Mouse (Mus musculus) hindbrain, embryonic 15.5 days (tissue): ENCODE measurements at regions not wholly inside any gene's neighbourhood (a gene's known extent, or its start where the extent isn't known, plus 50 kb on each side); places are given as distances from the start of the nearest gene placed in this dataset.

Source experiments
- ATAC-seq: fragments of 200-750 bp; cut with Nextera tagmentation; 2 replicates; pipeline ENCODE4 v1.8.0; 2017; ENCODE audit warnings: low read depth, moderate number of reproducible peaks, moderate TSS enrichment; ENCODE audit not compliant: low FRiP score
- H3K27ac ChIP-seq: fragments of 300-500 bp; sonication (generic); replicated peaks from 2 replicates; pipeline ENCODE4 v1.5.1; 2015; ENCODE audit warnings: mild to moderate bottlenecking, inconsistent platforms
- H3K27me3 ChIP-seq: fragments of 300-500 bp; sonication (generic); 2 replicates; pipeline ENCODE4 v1.6.1; 2015; ENCODE audit warnings: control low read depth, inconsistent platforms
- H3K36me3 ChIP-seq: fragments of 300-500 bp; sonication (generic); 2 replicates; pipeline ENCODE4 v1.6.1; 2015; ENCODE audit warnings: control low read depth, inconsistent platforms
- H3K4me1 ChIP-seq: fragments of 300-500 bp; sonication (generic); replicated peaks from 2 replicates; pipeline ENCODE4 v1.6.1; 2015; ENCODE audit warnings: control low read depth, inconsistent platforms
- H3K4me2 ChIP-seq: fragments of 300-500 bp; sonication (generic); 2 replicates; pipeline ENCODE4 v1.6.1; 2015; ENCODE audit warnings: moderate library complexity, mild to moderate bottlenecking, inconsistent platforms
- H3K4me3 ChIP-seq: fragments of 300-500 bp; sonication (generic); 2 replicates; pipeline ENCODE4 v1.5.1; 2015; ENCODE audit warnings: mild to moderate bottlenecking, inconsistent platforms
- H3K9ac ChIP-seq: fragments of 300-500 bp; sonication (generic); 2 replicates; pipeline ENCODE4 v1.6.1; 2015; ENCODE audit warnings: inconsistent platforms
- H3K9me3 ChIP-seq: fragments of 300-500 bp; sonication (generic); 2 replicates; pipeline ENCODE4 v1.6.1; 2016; ENCODE audit warnings: control low read depth, inconsistent platforms
- WGBS: fragments of 180-500 bp; shearing (Covaris S2); methylation state at CpG from one replicate; pipeline ENCODE4 v1.1.7; 2015; 5-methylcytosine and 5-hydroxymethylcytosine counted together

GRCm38 (mm10) chr12:28922236-28922635, 170.6 kb downstream of the Eipr1 start:
- H3K9me3 ChIP-seq: no peaks in the 10 kb centered on the region
- no peak for ATAC-seq
- no peaks in the 10 kb centered on the region for H3K27me3 ChIP-seq
- no peak overlapping the region for H3K9ac ChIP-seq
- H3K27ac ChIP-seq: no peak overlapping the region
- no peaks in the 10 kb centered on the region for H3K36me3 ChIP-seq
- H3K4me1 ChIP-seq: 0 out of 2 replicates have a peak, but pooled peaks cover 3% of the 10 kb centered on the region
- WGBS: 96% methylated on average over 2 of the region's 2 CpGs
- no peak overlapping the region for H3K4me3 ChIP-seq
- no peak overlapping the region for H3K4me2 ChIP-seq

- no peaks in the 10 kb centered on the region for H3K36me3 ChIP-seq
- no peak overlapping the region for H3K4me3 ChIP-seq
- 83% methylated on average over 4 of the region's 4 CpGs for WGBS
- no peak overlapping the region for H3K9ac ChIP-seq
- H3K27me3 ChIP-seq: no peaks in the 10 kb centered on the region
- ATAC-seq: no peak
- 0 out of 2 replicates have a peak, but pooled peaks cover 3% of the 10 kb centered on the region for H3K4me1 ChIP-seq
- H3K9me3 ChIP-seq: no peaks in the 10 kb centered on the region
- H3K4me2 ChIP-seq: no peak overlapping the region
- H3K27ac ChIP-seq: no peak overlapping the region
These were observed 173.6 kb downstream of the Eipr1 start for GRCm38 (mm10) chr12:28925206-28925605.

DNA sequence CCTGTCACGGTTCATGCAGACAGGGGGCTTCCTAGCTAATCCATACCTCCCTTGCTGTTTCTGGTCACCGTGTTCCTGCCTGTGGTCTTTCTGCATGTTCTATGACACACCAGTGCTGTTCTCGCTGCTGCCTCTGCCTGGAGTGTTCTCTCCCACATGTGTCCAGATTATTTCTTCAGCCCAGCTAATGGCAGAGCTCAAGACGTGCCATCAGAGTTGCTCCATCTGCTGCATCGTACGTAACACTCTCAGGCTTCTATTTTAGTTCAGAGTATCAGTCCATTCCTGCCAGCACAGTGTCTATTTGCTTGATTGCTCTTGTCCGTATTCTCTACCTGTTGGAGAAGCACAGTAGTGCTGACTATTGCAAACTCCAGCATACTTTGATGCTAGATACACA, 188.3 kb downstream of the Eipr1 start:
- H3K4me2 ChIP-seq: no peak overlapping the region
- H3K4me3 ChIP-seq: no peak overlapping the region
- H3K27ac ChIP-seq: no peak overlapping the region
- H3K27me3 ChIP-seq: no peaks in the 10 kb centered on the region
- H3K36me3 ChIP-seq: no peaks in the 10 kb centered on the region
- no peak overlapping the region for H3K9ac ChIP-seq
- WGBS: 89% methylated on average over 7 of the region's 7 CpGs
- no peaks in the 10 kb centered on the region for H3K4me1 ChIP-seq
- ATAC-seq: no peak
- H3K9me3 ChIP-seq: no peaks in the 10 kb centered on the region

DNA sequence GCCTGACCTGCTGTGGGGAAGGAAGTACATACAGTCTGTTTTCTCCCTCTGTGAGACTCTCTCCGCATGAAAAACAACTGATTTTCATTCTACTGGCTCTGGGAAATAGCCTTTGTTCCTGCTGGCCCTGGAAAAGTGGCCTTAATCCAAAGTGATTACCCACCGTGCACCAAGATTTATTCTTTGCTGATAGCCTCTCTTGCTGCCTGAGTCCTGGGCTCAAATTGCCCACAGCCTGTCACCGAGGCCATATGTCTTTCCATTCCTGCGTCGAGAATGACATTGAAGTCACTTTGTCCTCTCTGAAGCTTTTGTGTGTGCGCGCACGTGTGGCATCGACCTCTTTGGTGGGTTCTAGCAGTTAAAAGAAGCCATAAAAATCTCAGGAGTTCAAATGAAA, 197.3 kb downstream of the Eipr1 start:
- Histone ChIP-seq H3K9ac (no peak overlapping the region), H3K9me3 (no peaks in the 10 kb centered on the region), H3K4me3 (no peak overlapping the region), H3K4me1 (peaks cover 15% of the 10 kb centered on the region), H3K27me3 (no peaks in the 10 kb centered on the region), H3K27ac (peak overlapping the region; percentile 62), H3K36me3 (no peaks in the 10 kb centered on the region), H3K4me2 (no peak overlapping the region)
- WGBS: 22% methylated on average over 9 of the region's 9 CpGs
- no peak for ATAC-seq

DNA sequence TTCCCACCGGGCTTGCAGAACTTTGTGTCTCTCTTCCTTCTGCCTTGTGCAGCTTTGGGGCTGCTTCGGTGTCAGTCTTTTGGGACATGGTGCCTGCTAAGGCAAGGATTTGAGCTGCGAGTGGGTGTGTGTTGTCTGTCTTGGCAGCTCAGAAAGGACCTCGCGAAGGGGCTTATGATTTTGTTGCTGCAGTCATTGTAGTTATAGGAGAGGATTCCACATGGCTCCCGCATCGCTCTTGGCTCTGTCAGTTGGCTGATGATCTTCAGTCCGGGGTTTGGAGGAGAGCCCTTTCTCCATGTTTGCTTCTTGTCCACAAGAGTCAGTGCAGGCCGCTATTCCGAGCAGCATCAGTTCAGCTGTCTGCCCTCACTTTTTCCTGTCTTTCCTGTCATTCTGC, 197.7 kb downstream of the Eipr1 start:
- WGBS: 58% methylated on average over 10 of the region's 10 CpGs
- Histone ChIP-seq H3K27ac (peak overlapping the region; percentile 62), H3K9me3 (no peaks in the 10 kb centered on the region), H3K9ac (no peak overlapping the region), H3K36me3 (no peaks in the 10 kb centered on the region), H3K4me1 (peaks cover 15% of the 10 kb centered on the region), H3K27me3 (no peaks in the 10 kb centered on the region), H3K4me3 (no peak overlapping the region), H3K4me2 (no peak overlapping the region)
- ATAC-seq: 0 out of 2 replicates have a peak, but pooled peaks have one; percentile 30

GRCm38 (mm10) chr12:28957155-28957554, 205.6 kb downstream of the Eipr1 start:
- no peaks in the 10 kb centered on the region for H3K36me3 ChIP-seq
- no peak for ATAC-seq
- WGBS: 95% methylated on average over 1 of the region's 1 CpGs
- no peak overlapping the region for H3K9ac ChIP-seq
- H3K4me1 ChIP-seq: no peaks in the 10 kb centered on the region
- no peaks in the 10 kb centered on the region for H3K9me3 ChIP-seq
- no peak overlapping the region for H3K4me3 ChIP-seq
- H3K27me3 ChIP-seq: no peaks in the 10 kb centered on the region
- H3K27ac ChIP-seq: no peak overlapping the region
- no peak overlapping the region for H3K4me2 ChIP-seq

GRCm38 (mm10) chr12:28958661-28959060, 207.1 kb downstream of the Eipr1 start:
- no peak overlapping the region for H3K4me3 ChIP-seq
- H3K9ac ChIP-seq: no peak overlapping the region
- no peak overlapping the region for H3K27ac ChIP-seq
- no peak overlapping the region for H3K4me2 ChIP-seq
- H3K36me3 ChIP-seq: no peaks in the 10 kb centered on the region
- WGBS: 81% methylated on average over 1 of the region's 1 CpGs
- no peaks in the 10 kb centered on the region for H3K27me3 ChIP-seq
- ATAC-seq: no peak
- H3K4me1 ChIP-seq: no peaks in the 10 kb centered on the region
- H3K9me3 ChIP-seq: no peaks in the 10 kb centered on the region

GRCm38 (mm10) chr12:28969671-28970379, 218.2 kb downstream of the Eipr1 start:
- Histone ChIP-seq H3K4me2 (no peak overlapping the region), H3K36me3 (no peaks in the 10 kb centered on the region), H3K27me3 (no peaks in the 10 kb centered on the region), H3K4me1 (peaks cover 8% of the 10 kb centered on the region), H3K9me3 (no peaks in the 10 kb centered on the region), H3K4me3 (no peak overlapping the region), H3K9ac (no peak overlapping the region), H3K27ac (no peak overlapping the region)
- ATAC-seq: no peak
- 77% methylated on average over 2 of the region's 2 CpGs for WGBS

DNA sequence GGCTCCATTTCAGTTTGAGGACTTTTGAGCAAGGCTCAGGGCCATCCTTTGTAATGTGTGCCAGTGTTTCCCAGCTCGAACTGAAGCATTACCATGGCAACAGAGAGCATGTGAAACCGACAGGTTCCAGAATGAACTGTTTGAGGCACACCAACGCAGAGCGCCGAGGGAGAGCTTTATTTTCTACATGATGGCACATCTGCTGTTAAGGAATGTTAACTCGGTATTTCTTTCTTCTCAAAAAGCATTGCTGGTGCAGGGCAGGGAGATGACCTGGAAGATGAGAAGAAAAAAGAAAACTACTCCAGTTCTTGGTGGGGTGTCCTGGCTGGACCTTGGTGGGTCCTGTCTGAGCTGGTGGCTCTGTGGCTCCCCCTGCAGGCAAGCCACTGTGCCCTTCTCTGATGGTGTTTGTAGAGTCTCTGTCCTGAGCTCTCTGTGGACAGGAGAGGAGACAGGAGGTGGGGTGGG, 223.0 kb downstream of the Eipr1 start:
- no peak overlapping the region for H3K9ac ChIP-seq
- 19% methylated on average over 6 of the region's 6 CpGs for WGBS
- no peaks in the 10 kb centered on the region for H3K36me3 ChIP-seq
- H3K9me3 ChIP-seq: no peaks in the 10 kb centered on the region
- peak overlapping the region; percentile 46 for H3K27ac ChIP-seq
- peak; percentile 91 for ATAC-seq
- no peaks in the 10 kb centered on the region for H3K27me3 ChIP-seq
- peaks cover 17% of the 10 kb centered on the region for H3K4me1 ChIP-seq
- no peak overlapping the region for H3K4me3 ChIP-seq
- H3K4me2 ChIP-seq: no peak overlapping the region

GRCm38 (mm10) chr12:28975249-28975648, 223.6 kb downstream of the Eipr1 start:
- Histone ChIP-seq H3K9me3 (no peaks in the 10 kb centered on the region), H3K9ac (no peak overlapping the region), H3K27ac (peak overlapping the region; percentile 46; the same call in 1 of the 2 replicates), H3K4me1 (peaks cover 17% of the 10 kb centered on the region), H3K4me3 (no peak overlapping the region), H3K4me2 (no peak overlapping the region), H3K27me3 (no peaks in the 10 kb centered on the region), H3K36me3 (no peaks in the 10 kb centered on the region)
- peak; percentile 55; the same call in 1 of the 2 replicates for ATAC-seq
- WGBS: 76% methylated on average over 5 of the region's 5 CpGs

DNA sequence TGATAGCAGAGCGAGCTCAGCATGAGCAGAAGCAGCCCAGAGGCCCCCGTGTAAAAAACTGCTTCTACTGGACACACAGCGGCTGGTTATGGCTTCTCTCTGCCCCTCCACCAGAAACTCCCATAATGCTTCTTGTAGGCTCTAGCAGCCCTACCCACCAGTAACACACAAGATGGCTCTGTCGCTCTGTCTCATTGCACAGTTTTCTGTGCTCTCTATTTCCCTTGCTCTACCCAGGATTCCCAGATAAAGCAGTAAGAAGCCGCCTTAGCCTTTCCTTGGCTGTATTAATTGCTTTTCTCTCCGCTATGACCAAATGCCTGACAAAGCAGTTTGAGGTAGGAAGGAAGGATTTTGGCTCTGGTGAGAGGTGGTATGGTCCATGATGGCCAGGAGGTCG, 228.1 kb downstream of the Eipr1 start:
- Histone ChIP-seq H3K4me1 (peaks cover 10% of the 10 kb centered on the region), H3K4me3 (no peak overlapping the region), H3K36me3 (no peaks in the 10 kb centered on the region), H3K27ac (no peak overlapping the region), H3K27me3 (no peaks in the 10 kb centered on the region), H3K9me3 (no peaks in the 10 kb centered on the region), H3K9ac (no peak overlapping the region), H3K4me2 (no peak overlapping the region)
- ATAC-seq: 0 out of 2 replicates have a peak, but pooled peaks have one; percentile 37
- 81% methylated on average over 7 of the region's 7 CpGs for WGBS

DNA sequence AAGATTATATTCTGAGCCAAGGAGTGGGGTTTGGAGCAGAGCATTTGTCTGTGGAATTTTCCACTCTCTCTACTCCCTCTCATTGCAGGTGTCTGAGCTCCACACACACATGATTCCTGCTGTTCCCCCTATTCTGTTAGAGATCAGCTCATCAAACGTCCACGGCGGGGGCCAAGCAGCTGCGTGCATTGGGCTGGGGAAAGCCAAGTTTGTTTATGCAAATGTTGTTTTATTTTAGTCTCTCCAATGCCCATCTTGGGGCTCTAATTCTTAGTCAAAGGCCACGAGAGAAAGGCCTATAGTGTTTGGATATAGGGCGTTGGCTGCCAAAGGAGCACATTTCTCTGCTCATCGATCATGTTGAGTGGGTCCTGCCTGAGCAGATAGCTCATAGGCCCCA, 234.6 kb downstream of the Eipr1 start:
- Histone ChIP-seq H3K27me3 (no peaks in the 10 kb centered on the region), H3K4me3 (no peak overlapping the region), H3K36me3 (no peaks in the 10 kb centered on the region), H3K27ac (no peak overlapping the region; the same call in 1 of the 2 replicates), H3K9me3 (no peaks in the 10 kb centered on the region), H3K4me1 (no peaks in the 10 kb centered on the region), H3K9ac (no peak overlapping the region), H3K4me2 (no peak overlapping the region)
- 52% methylated on average over 7 of the region's 7 CpGs for WGBS
- no peak for ATAC-seq
